Mouse (Mus musculus) lung, embryonic 15.5 days (tissue): Measurements from ENCODE around the gene Phactr4. TPM values are rescaled to one million over a fixed set of nuclear protein-coding genes. Genes with fewer than 3 reads are reported as not detected.
A peak's percentile ranks its signal among the peaks of the same experiment; 100 is the strongest.
"Not testable (repeated sequence)": the region's sequence is repeated elsewhere in the genome, so short reads cannot be mapped to it uniquely, and the experiment has no call there.

Experiments
- ATAC-seq: fragments of 200-750 bp; cut with Nextera tagmentation; 2 replicates; pipeline ENCODE4 v1.8.0; 2017; ENCODE audit warnings: moderate number of reproducible peaks, borderline replicate concordance; ENCODE audit not compliant: low FRiP score, low TSS enrichment; ENCODE audit errors: extremely low read depth
- H3K27ac ChIP-seq: fragments of 300-500 bp; sonication (generic); 2 replicates; pipeline ENCODE4 v1.5.1; 2015; ENCODE audit warnings: moderate library complexity, mild to moderate bottlenecking, inconsistent platforms
- H3K27me3 ChIP-seq: fragments of 300-500 bp; sonication (generic); 2 replicates; pipeline ENCODE4 v1.6.1; 2015; ENCODE audit warnings: inconsistent platforms
- H3K36me3 ChIP-seq: fragments of 300-500 bp; sonication (generic); 2 replicates; pipeline ENCODE4 v1.6.1; 2015; ENCODE audit warnings: inconsistent platforms
- H3K4me1 ChIP-seq: fragments of 300-500 bp; sonication (generic); 2 replicates; pipeline ENCODE4 v1.6.1; 2015; ENCODE audit warnings: inconsistent platforms
- H3K4me2 ChIP-seq: fragments of 300-500 bp; sonication (generic); 2 replicates; pipeline ENCODE4 v1.6.1; 2015; ENCODE audit warnings: inconsistent platforms, mild to moderate bottlenecking, moderate library complexity
- H3K4me3 ChIP-seq: fragments of 300-500 bp; sonication (generic); 2 replicates; pipeline ENCODE4 v1.5.1; 2015; ENCODE audit warnings: mild to moderate bottlenecking, inconsistent platforms
- H3K9ac ChIP-seq: fragments of 300-500 bp; sonication (generic); 2 replicates; pipeline ENCODE4 v1.6.1; 2015; ENCODE audit warnings: inconsistent platforms
- H3K9me3 ChIP-seq: fragments of 300-500 bp; sonication (generic); 2 replicates; pipeline ENCODE4 v1.6.1; 2016; ENCODE audit warnings: inconsistent platforms
- WGBS: fragments of 180-500 bp; shearing (Covaris S2); methylation state at CpG from one replicate; pipeline ENCODE4 v1.1.7; 2015; 5-methylcytosine and 5-hydroxymethylcytosine counted together
- polyA plus RNA-seq: library from polyadenylated mRNA; unstranded; fragments of >200 nt; fragmentation: Nextera tagmentation; extraction: Ambion mirVana; gene quantifications from 2 replicates; pipeline ENCODE4 v1.2.1, GENCODE M21; 2015

The Phactr4 gene
- polyA plus RNA-seq, 1 experiment from 2014 or later = 18.7 TPM

GRCm38 (mm10) chr4:132444516-132444915, 22.2 kb upstream of the Phactr4 start:
- no peak for ATAC-seq
- Histone ChIP-seq H3K4me2 (no peak overlapping the region), H3K27ac (no peak overlapping the region), H3K27me3 (no peaks in the 10 kb centered on the region), H3K9ac (no peak overlapping the region), H3K36me3 (no peaks in the 10 kb centered on the region), H3K4me3 (no peak overlapping the region), H3K9me3 (no peaks in the 10 kb centered on the region), H3K4me1 (no peaks in the 10 kb centered on the region)
- WGBS = 74% methylated on average over 8 of the region's 8 CpGs

DNA sequence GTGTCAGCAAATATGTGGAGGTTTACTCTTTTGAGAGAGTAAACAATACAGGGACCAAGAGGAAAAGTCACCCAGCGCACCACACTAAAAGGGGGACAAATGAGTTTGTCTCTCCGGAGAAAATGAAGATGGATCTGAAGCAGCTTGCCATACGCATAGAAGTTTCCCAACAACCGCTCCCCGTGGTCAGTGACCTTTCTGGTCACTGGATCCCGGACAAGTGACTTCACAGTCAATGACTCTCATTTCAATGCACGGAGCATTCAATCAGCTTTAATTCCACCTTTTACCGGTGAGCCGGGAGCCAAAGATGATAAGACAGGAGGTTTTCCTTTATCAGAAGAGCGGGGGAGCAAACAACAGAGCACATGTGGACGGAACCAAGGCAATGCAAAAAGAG, 15.6 kb upstream of the Phactr4 start:
- no peaks in the 10 kb centered on the region for H3K36me3 ChIP-seq
- ATAC-seq = no peak
- H3K4me1 ChIP-seq = no peaks in the 10 kb centered on the region
- H3K9ac ChIP-seq = no peak overlapping the region
- WGBS = 34% methylated on average over 11 of the region's 11 CpGs
- H3K4me3 ChIP-seq = no peak overlapping the region
- H3K27me3 ChIP-seq = no peaks in the 10 kb centered on the region
- no peak overlapping the region for H3K4me2 ChIP-seq
- H3K27ac ChIP-seq = no peak overlapping the region
- H3K9me3 ChIP-seq = no peaks in the 10 kb centered on the region

GRCm38 (mm10) chr4:132432717-132433372, 10.6 kb upstream of the Phactr4 start:
- Histone ChIP-seq H3K4me1 (no peaks in the 10 kb centered on the region), H3K9me3 (no peaks in the 10 kb centered on the region), H3K9ac (no peak overlapping the region), H3K4me3 (peak overlapping the region; percentile 14; the same call in 1 of the 2 replicates), H3K4me2 (peak overlapping the region; percentile 34), H3K27me3 (no peaks in the 10 kb centered on the region), H3K27ac (no peak overlapping the region), H3K36me3 (no peaks in the 10 kb centered on the region)
- ATAC-seq = no peak
- WGBS = 9% methylated on average over 14 of the region's 14 CpGs

DNA sequence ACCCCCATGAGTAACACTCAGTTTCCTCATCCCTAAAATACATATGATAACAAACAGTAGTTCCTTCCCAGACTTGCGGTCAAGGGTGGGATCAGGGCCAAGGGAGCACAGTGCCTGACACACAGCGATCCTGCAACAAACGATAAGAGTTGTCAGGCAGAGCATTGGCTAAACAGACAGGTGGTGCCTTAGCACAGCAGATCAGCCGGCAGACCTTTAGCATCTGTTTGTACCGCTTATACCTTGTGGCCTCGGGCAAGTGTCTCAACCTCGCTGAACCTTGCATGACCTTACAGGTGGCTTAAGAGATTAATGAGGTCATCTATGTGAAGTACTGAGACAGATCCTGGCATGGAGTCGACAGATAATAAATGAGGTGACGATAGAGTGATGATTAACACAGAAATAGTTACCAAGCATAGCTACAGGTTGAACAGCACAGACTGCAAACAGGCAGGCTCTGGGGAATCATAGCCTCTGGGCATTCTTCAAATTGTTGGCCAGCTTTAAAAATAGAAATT, 5.8 kb upstream of the Phactr4 start:
- H3K9me3 ChIP-seq = no peaks in the 10 kb centered on the region
- H3K4me2 ChIP-seq = no peak overlapping the region
- no peaks in the 10 kb centered on the region for H3K4me1 ChIP-seq
- 0 out of 2 replicates have a peak, but pooled peaks have one; percentile 19 for ATAC-seq
- no peaks in the 10 kb centered on the region for H3K36me3 ChIP-seq
- H3K9ac ChIP-seq = no peak overlapping the region
- WGBS = 17% methylated on average over 9 of the region's 9 CpGs
- H3K4me3 ChIP-seq = no peak overlapping the region
- H3K27me3 ChIP-seq = no peaks in the 10 kb centered on the region
- H3K27ac ChIP-seq = no peak overlapping the region

DNA sequence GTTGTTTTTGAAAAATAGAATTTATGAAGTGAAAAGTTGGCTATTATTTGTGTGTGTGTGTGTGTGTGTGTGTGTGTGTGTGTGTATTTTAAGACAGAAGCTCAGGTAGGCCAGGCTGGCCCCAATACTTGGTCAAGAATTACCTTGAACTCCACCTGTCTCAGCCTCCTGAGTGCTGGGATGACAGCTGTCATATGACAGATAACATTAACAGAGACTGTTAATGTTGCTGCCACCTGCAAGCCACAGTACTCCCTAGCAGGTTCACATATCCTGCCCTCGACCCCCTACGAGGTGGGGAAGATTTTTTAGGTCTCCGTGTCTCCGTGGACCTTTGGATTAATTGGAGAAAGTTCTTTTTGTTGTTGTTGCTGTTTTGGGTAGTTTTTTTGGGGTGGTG, 5.2 kb upstream of the Phactr4 start:
- H3K27ac ChIP-seq = no peak overlapping the region

DNA sequence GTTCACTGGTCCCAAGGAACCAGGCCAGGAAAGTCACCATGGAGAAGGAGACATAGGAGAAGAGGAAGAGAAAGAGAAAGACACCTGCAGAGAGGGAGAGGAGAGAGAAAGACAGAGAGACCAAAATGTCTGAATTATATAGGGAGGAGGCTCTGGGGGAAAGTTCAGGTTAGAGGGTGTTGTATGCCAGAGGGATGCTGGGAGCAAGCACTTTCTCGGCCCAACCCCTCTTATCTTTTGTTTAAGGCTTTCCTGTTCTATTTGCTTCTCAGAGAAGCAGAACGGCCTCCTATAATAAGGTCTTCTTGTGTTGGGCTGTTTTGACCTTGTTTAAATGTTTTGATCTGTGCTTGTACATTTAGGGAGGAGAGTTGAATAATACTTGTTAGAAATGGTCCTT, 3.7 kb upstream of the Phactr4 start:
- 41% methylated on average over 2 of the region's 2 CpGs for WGBS
- H3K4me1 ChIP-seq = peaks cover under 1% of the 10 kb centered on the region
- H3K4me3 ChIP-seq = no peak overlapping the region
- H3K9ac ChIP-seq = no peak overlapping the region
- no peaks in the 10 kb centered on the region for H3K27me3 ChIP-seq
- no peak for ATAC-seq
- H3K9me3 ChIP-seq = no peaks in the 10 kb centered on the region
- no peak overlapping the region for H3K27ac ChIP-seq
- H3K4me2 ChIP-seq = no peak overlapping the region
- H3K36me3 ChIP-seq = no peaks in the 10 kb centered on the region

More for the DNA sequence above, 5.2 kb upstream of the Phactr4 start:
- no peak overlapping the region for H3K9ac ChIP-seq
- 65% methylated on average over 4 of the region's 4 CpGs for WGBS
- no peak for ATAC-seq
- H3K4me3 ChIP-seq = no peak overlapping the region
- H3K9me3 ChIP-seq = no peaks in the 10 kb centered on the region
- H3K36me3 ChIP-seq = no peaks in the 10 kb centered on the region
- H3K4me1 ChIP-seq = no peaks in the 10 kb centered on the region
- H3K4me2 ChIP-seq = no peak overlapping the region
- no peaks in the 10 kb centered on the region for H3K27me3 ChIP-seq

GRCm38 (mm10) chr4:132424765-132425164, 2.5 kb upstream of the Phactr4 start:
- Histone ChIP-seq H3K4me3 (no peak overlapping the region), H3K27ac (no peak overlapping the region), H3K27me3 (no peaks in the 10 kb centered on the region), H3K4me1 (peaks cover 11% of the 10 kb centered on the region), H3K9ac (no peak overlapping the region), H3K36me3 (no peaks in the 10 kb centered on the region), H3K9me3 (no peaks in the 10 kb centered on the region), H3K4me2 (no peak overlapping the region)
- ATAC-seq = no peak
- 89% methylated on average over 5 of the region's 5 CpGs for WGBS

GRCm38 (mm10) chr4:132421556-132421922, 750 bp downstream of the Phactr4 start:
- Histone ChIP-seq H3K9ac (peak overlapping the region; percentile 94), H3K4me2 (peak overlapping the region; percentile 60), H3K4me1 (peaks cover 23% of the 10 kb centered on the region), H3K27ac (peak overlapping the region; percentile 100), H3K4me3 (peak overlapping the region; percentile 89), H3K36me3 (no peaks in the 10 kb centered on the region), H3K27me3 (no peaks in the 10 kb centered on the region), H3K9me3 (no peaks in the 10 kb centered on the region)
- WGBS = under 1% methylated on average over 13 of the region's 13 CpGs
- ATAC-seq = no peak

GRCm38 (mm10) chr4:132420471-132420870, 1.8 kb downstream of the Phactr4 start:
- Histone ChIP-seq H3K9ac (0 out of 2 replicates have a peak overlapping the region, but pooled peaks have one; percentile 94), H3K27me3 (no peaks in the 10 kb centered on the region), H3K4me1 (peaks cover 31% of the 10 kb centered on the region), H3K27ac (no peak overlapping the region), H3K36me3 (no peaks in the 10 kb centered on the region), H3K9me3 (no peaks in the 10 kb centered on the region), H3K4me2 (peak overlapping the region; percentile 60), H3K4me3 (peak overlapping the region; percentile 89; the same call in 1 of the 2 replicates)
- no peak for ATAC-seq
- 72% methylated on average over 5 of the region's 5 CpGs for WGBS

- Histone ChIP-seq H3K27me3 (no peaks in the 10 kb centered on the region), H3K9me3 (no peaks in the 10 kb centered on the region), H3K27ac (peak overlapping the region; percentile 79), H3K4me1 (peaks cover 41% of the 10 kb centered on the region), H3K36me3 (peaks cover 5% of the 10 kb centered on the region; the same call in 1 of the 2 replicates), H3K9ac (no peak overlapping the region), H3K4me2 (no peak overlapping the region), H3K4me3 (no peak overlapping the region)
- no peak for ATAC-seq
Observed at GRCm38 (mm10) chr4:132415966-132416365, 6.3 kb downstream of the Phactr4 start.

GRCm38 (mm10) chr4:132413257-132413656, 9.0 kb downstream of the Phactr4 start:
- 88% methylated on average over 4 of the region's 4 CpGs for WGBS

GRCm38 (mm10) chr4:132411322-132412094, 10.8 kb downstream of the Phactr4 start:
- Histone ChIP-seq H3K9me3 (no peaks in the 10 kb centered on the region), H3K4me2 (no peak overlapping the region), H3K27me3 (no peaks in the 10 kb centered on the region), H3K9ac (no peak overlapping the region), H3K27ac (peak overlapping the region; percentile 16; the same call in 1 of the 2 replicates), H3K4me3 (no peak overlapping the region), H3K36me3 (peaks cover 5% of the 10 kb centered on the region; the same call in 1 of the 2 replicates), H3K4me1 (peaks cover 19% of the 10 kb centered on the region)
- 43% methylated on average over 8 of the region's 8 CpGs for WGBS
- ATAC-seq = no peak

More at GRCm38 (mm10) chr4:132413257-132413656, 9.0 kb downstream of the Phactr4 start:
- H3K4me2 ChIP-seq, H3K4me3 ChIP-seq, H3K27me3 ChIP-seq, ATAC-seq, H3K27ac ChIP-seq, H3K36me3 ChIP-seq, H3K9ac ChIP-seq, H3K9me3 ChIP-seq: not testable (repeated sequence)
- peaks cover 25% of the 10 kb centered on the region for H3K4me1 ChIP-seq
